Mouse (Mus musculus): ENCODE results near the gene Fam89b. TPM values are rescaled to one million over a fixed set of nuclear protein-coding genes. Genes with fewer than 3 reads are reported as not detected.
A peak's percentile ranks its signal among the peaks of the same experiment; 100 is the strongest.

Fam89b gene
- total RNA-seq, 2 experiments from 2014 or later: 26.5 to 29.4 TPM

DNA sequence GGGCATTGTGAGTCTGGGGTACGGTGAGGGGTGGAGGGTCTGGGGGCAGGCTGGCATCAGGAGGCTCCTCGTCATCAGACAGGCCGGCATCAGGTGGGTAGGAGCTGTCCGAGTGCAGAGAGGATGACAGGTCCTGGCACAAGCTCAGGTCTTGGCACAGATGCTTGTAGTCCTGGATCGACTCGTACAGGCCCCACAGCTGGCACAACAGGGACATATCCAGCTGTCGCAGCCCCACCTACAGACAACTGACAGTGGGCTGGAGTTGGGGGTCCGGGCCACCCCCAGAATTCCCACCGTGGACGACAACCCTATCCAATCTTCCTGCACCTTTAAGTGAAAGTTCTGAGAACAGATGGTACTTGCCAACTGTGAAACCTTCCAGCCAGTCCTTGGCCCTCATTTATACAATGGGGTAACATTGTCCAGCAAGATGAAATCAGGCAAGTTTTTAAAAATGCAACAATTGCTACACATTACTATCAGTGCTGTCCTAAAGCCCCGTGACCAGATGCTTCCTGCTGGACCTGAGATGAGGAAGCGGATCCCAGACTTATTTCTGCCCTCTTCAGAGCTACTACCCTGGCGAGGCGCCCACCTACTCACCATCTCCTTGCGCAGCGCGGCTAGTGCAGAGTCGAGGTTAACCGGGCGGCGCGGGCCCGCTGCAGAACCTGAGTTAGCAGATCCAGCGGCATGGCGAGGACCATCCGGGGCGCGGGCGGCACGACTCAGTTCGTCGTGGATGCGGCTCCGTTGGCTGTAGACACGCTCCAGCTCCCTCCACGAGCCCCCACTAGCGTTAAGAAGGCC, 616 bp downstream of the Fam89b start:
- peak overlapping the region; percentile 96 for H3K27ac ChIP-seq
- H3K4me3 ChIP-seq: peak overlapping the region; percentile 94
- TF ChIP-seq CTCF (conservative IDR thresholded peaks at IDR 0.05): no peak
- no peak for DNase-seq (ENCODE audit: low spot score in 2 of 2)

- peak; percentile 85 to 93 for DNase-seq (ENCODE audit: low spot score in 2 of 2)
- H3K27ac ChIP-seq: peak overlapping the region; percentile 96
- peak overlapping the region; percentile 94 for H3K4me3 ChIP-seq
- TF ChIP-seq CTCF (conservative IDR thresholded peaks at IDR 0.05): peak; percentile 98
Measured at GRCm38 (mm10) chr19:5727701-5728100, 1.8 kb downstream of the Fam89b start.

DNA sequence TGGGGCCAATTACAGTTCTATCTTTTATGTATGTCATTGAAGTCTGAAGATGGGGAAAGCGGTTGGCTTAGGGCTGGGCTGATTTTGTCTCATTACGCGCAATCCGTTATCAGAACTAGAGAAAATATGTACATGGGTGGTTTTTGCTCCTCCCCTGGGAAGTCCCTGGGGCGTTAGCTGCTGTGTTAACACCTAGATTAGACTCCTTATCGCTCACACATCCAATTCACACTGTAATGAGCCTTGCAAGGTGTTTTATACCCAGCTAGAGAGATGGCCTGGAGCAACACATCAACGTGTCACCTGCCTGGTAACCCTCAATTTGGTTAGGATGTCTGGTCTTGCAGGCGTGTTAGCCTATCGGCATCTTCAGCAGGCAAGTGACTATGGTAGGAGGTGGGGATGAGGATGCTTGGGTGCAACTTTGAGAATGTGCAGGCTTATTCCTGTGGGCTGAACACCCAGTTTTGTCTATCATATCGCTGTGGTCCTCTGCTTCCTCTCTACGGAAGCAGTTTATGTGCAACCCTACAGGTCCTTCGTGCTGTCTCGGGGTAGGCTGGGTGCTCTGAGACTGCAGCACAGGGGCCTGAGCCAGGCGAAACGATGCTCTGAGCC, 2.4 kb downstream of the Fam89b start:
- TF ChIP-seq CTCF (conservative IDR thresholded peaks at IDR 0.05): no peak
- no peak for DNase-seq (ENCODE audit: low spot score in 2 of 2)
- peak overlapping the region; percentile 96 for H3K27ac ChIP-seq
- peak overlapping the region; percentile 94 for H3K4me3 ChIP-seq

DNA sequence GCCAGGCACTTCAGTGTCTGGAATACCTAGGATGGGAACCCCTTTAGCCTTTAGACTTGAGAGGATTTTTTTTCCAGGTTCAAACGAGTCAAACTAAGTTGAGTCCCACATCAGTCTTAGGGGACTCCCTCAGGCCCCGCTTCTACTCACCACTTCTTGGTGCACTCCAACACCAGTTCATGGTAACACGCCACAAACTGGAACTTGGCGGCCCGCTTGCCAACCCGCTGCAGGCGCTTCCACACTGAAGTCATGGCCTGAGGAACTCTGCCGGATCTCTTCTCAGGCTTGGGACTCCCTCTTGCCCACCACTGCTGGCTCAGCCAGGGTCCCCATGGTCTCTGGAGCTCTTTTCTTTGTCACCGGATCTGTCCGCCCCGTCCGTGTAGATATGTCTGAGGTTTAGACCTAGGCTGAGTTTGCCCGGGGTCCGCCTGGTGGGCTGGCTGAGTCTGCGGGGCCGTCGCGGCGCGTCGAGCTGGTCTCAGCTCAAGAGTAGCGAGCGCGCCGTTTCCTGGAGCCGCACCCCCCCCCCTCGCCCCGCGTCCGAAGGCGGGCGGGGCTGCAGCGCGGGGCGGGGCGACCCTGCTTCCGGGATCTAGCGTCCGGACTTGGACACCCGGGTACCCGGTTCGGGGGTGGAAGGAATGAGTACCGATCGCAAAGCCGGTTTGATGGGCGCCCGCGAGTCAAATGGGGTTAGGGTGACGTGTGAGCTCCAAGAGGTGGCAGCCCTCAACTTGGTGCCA, 3.5 kb downstream of the Fam89b start, which contains the start of gene Ehbp1l1:
Gene Ehbp1l1, minus strand, starts transcription at position 551 of the 749 bp plus-strand sequence.
- peak within 1 kb of the TSS; percentile 96 for H3K27ac ChIP-seq
- no peak for DNase-seq (ENCODE audit: low spot score in 2 of 2)
- TF ChIP-seq CTCF (conservative IDR thresholded peaks at IDR 0.05): no peak
- peak within 1 kb of the TSS; percentile 94 for H3K4me3 ChIP-seq

- no peak for DNase-seq (ENCODE audit: low spot score in 2 of 2)
- peak overlapping the region; percentile 50 for H3K4me3 ChIP-seq
- peak overlapping the region; percentile 21 for H3K27ac ChIP-seq
- TF ChIP-seq CTCF (conservative IDR thresholded peaks at IDR 0.05): no peak
Measured at GRCm38 (mm10) chr19:5725029-5725707, 4.3 kb downstream of the Fam89b start.

- H3K27ac ChIP-seq: peak overlapping the region; percentile 21
- peak overlapping the region; percentile 50; the same call in 1 of the 2 replicates for H3K4me3 ChIP-seq
- no peak for DNase-seq (ENCODE audit: low spot score in 2 of 2)
- TF ChIP-seq CTCF (conservative IDR thresholded peaks at IDR 0.05): no peak
Measured at GRCm38 (mm10) chr19:5724549-5724941, 4.9 kb downstream of the Fam89b start.

GRCm38 (mm10) chr19:5723934-5724548, 5.4 kb downstream of the Fam89b start:
- no peak for DNase-seq (ENCODE audit: low spot score in 2 of 2)
- H3K4me3 ChIP-seq: no peak overlapping the region
- H3K27ac ChIP-seq: no peak overlapping the region
- no peak for TF ChIP-seq CTCF (conservative IDR thresholded peaks at IDR 0.05)

- Histone ChIP-seq H3K4me3 (no peak overlapping the region), H3K27ac (no peak overlapping the region)
- TF ChIP-seq CTCF (conservative IDR thresholded peaks at IDR 0.05): no peak
- DNase-seq (ENCODE audit: low spot score in 2 of 2): no peak
Measured at GRCm38 (mm10) chr19:5722848-5723425, 6.5 kb downstream of the Fam89b start.

DNA sequence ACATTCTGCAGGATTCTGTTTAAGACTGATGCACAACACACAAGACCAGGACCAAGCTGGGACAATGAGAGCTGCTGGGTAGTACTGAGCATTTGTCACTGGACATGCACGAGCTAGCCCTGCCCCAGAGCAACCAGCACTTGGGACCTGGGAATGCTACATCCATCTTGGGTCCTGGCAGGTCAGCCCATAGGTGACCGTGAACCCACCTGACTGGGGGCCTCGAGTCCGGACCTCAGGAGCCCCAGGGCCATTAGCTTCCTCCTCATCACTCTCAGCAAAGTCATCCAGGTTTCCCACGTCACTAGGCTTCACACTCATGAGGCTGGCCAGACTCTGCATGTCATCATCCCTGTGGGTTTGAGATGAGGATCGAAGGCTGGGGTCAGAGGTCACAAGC, 8.2 kb downstream of the Fam89b start:
- TF ChIP-seq CTCF (conservative IDR thresholded peaks at IDR 0.05): no peak
- DNase-seq (ENCODE audit: low spot score in 2 of 2): no peak
- H3K4me3 ChIP-seq: no peak overlapping the region
- H3K27ac ChIP-seq: no peak overlapping the region

GRCm38 (mm10) chr19:5716955-5717354, 12.5 kb downstream of the Fam89b start:
- no peak for TF ChIP-seq CTCF (conservative IDR thresholded peaks at IDR 0.05)
- peak overlapping the region; percentile 85 for H3K27ac ChIP-seq
- DNase-seq (ENCODE audit: low spot score in 2 of 2): no peak
- H3K4me3 ChIP-seq: peak overlapping the region; percentile 55; the same call in 1 of the 2 replicates

GRCm38 (mm10) chr19:5715793-5716688, 13.4 kb downstream of the Fam89b start:
- peak; percentile 52 for TF ChIP-seq CTCF (conservative IDR thresholded peaks at IDR 0.05)
- DNase-seq (ENCODE audit: low spot score in 2 of 2): no peak
- Histone ChIP-seq H3K27ac (peak overlapping the region; percentile 85), H3K4me3 (peak overlapping the region; percentile 55)
